Mouse (Mus musculus) v-Abl transformed pro-B cells (cell line): ENCODE results near the gene Syn2.

Experiments
- in situ Hi-C, 2 experiments: fragments of 400-800 bp; cut with MboI; formaldehyde crosslinking; loops; one replicate each; pipeline ENCODE4 v1.15.1; 2025; ENCODE audit not compliant: unreplicated experiment in 2 of 2

Gene Syn2

DNA sequence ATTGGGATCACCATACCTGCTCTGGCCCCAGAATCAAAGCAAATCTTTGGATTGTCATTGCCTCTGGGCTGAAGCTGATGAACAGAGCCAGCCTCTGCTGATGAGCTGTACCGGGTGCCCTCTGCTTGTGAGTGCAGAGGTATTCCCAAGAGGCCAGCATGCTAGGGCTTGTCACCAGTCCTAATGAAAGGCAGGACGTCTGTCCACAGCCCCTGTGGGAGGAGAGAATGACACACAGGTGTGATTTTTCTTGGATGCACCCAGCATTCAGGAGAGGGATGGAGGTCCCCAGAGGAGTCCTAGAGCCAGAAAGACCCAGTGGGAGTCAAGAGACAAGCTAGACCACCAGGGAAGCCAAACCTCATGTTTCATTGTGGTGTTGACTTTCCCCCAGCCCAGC is 144.9 kb downstream of the Syn2 start:
- in situ Hi-C loops = no loop called here

DNA sequence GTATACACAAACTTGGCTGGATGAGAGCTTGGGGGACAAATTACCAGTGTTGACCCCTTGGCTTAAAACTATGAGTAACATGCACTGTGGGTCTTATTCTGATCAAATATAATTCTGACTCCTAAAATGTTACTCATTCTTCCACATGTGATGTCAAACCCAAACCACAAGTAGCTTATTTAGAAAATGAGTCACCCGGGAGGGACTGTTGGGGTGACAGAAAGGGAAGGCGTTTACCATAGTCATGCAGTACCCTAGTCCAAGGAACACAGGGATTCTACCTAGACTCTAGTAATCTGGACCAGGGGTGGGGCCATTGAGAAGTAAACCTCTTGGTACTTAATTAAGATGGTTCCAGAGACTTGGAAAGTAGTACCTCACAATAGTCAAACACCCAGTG is 149.5 kb downstream of the Syn2 start:
- in situ Hi-C loops = no loop called here

DNA sequence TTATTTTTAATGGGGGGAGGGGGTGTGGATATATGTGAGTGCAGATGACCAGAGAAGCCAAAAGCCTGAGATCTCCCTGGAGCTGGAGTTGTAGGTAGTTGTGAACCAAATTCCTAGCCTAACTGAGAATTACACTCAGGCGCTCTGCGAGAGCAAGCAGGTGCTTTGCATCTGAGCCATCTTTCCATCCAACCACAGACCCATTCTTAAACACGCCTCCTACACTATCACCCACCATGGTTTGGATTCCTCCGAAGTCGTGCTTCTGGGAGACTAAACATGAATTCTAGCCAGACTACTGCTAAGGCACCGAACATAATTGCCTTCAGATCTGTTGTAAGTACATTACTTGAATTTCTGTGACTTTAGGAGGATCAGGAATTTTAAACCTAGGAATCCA is 151.7 kb downstream of the Syn2 start:
- in situ Hi-C loops = no loop called here

DNA sequence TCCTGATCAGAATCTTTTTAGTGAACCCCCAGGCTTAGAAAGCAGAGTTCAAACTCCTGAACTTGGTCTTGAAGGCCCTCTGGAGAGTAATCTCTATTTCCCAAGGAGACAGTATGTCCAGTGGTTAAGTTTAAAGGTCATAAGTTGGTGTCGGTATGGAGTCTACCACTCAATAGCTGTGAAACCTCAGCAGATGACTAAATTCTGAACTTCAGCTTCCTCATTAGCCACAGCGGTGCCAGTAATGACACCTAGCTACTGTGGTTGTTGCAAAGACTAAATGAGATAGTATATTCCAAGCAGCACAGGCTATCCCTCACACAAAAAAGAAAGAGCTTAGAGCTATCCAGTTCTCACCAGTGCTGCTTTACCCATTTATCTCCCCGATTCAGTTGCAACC is 153.5 kb downstream of the Syn2 start:
- in situ Hi-C loops = no loop called here

DNA sequence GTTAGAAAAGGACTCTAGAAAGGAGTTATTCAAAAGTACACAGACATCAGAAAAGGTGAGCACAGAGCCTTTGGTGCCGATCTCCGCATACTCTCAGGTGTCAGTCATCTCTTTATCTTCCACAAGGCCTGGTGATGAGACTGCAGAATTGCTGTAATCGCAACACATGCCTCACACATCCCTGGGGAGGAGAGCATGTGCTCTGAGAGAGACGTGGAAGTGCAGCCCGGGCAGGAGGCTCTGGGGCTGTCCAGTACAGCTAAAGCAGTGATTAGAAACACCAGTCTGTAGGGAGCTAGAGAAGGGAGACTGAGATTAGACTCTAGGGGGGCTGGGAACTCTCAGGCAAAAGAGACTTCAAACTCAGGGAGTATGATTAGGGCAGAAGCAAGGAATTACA is 155.9 kb downstream of the Syn2 start:
- in situ Hi-C loops = no loop called here

DNA sequence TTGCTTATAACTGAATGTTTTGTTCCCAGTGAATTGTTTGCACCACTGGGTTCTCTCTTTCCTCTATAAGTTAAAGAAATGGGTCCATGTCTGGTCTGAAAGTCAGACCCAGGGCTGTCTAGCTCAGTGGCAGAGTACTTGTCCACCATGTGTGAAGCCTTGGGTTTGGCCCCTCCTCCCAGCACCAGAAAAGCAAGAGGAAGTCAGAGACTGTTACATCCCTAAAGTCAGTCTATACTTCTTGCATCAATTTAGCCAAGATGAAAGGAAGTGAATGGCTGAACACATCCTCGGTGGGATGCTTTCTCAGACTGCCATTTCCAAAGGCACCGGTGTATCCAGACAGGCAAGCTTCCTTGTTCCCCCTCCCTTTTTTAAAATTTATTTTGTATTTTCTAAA is 156.4 kb downstream of the Syn2 start:
- in situ Hi-C loops = no loop called here

DNA sequence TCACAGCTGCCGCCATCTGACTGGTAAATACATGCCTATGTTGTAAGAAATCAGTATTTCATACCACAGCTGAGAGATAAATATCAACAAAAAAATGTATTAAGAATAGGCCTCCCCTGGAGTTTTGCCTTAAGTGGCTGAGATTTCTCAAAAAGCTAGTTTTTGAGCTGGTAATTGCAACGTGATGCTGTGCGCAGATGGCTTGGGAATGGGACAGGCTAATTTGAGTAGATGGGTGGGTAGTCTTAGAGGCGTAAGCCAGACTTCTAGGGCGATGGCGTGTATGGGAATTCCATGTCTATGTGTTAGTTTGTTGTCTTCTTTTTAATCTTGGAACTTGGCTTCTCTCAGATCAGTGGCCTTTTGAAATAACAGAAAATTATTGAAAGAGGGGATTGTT is 157.1 kb downstream of the Syn2 start:
- in situ Hi-C loops = no loop called here

DNA sequence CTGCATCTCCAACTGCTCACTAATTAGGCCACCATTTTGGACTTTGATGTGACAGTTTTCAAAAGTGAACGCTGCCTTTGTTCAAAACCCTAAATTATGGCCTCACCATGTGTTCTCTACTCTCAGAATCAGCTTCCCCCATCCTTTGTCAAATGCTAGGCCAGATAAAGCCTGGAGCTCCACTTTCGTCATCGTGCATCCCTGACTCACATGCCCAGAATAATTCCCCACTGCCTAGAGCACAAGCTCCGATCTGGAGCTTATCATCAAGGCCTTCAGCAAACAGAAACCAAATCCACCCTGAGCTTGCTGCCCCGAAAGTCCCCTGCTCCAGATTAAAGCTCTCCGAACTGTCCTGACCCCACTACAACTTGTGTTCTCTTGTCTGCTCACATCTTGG is 157.9 kb downstream of the Syn2 start:
- in situ Hi-C loops = no loop called here

DNA sequence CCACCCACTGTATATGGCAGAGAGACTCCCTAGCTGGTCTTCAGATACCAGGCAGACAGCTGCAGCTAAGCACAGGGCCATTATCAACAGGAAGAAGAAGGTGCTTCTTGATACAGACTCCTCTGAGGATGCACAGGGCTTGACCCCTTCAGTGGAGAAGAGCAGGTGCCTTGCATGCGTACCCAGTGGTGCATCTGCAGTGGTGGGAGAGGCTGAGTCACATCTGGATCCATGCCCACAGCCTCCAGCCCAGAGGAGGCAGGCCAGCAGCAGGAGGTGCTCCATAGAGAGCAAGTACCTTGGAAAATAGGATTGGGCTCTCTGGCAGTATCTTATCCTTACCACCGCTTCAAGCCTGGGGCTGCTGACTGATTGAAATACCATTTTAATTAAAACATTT is 159.2 kb downstream of the Syn2 start:
- in situ Hi-C loops = no loop called here

DNA sequence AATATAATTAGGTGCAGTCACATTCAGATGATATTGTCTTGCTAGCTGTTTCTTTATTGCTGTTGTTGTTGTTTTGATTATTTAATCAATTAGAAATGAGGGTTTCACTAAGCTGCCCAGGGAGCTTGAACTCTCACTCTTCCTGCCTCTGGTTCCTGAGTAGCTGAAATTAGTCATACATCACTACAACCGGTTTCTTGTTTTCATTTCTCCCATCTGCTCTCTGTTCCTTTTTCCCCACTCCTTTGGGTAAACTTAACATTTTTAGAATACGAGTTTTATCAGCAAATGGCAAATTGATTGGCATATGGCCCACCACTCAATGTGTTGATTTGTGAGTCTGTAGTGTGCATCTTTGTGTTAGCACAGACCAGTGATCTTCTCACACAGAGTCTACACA is 172.4 kb downstream of the Syn2 start:
- in situ Hi-C loops = no loop called here

DNA sequence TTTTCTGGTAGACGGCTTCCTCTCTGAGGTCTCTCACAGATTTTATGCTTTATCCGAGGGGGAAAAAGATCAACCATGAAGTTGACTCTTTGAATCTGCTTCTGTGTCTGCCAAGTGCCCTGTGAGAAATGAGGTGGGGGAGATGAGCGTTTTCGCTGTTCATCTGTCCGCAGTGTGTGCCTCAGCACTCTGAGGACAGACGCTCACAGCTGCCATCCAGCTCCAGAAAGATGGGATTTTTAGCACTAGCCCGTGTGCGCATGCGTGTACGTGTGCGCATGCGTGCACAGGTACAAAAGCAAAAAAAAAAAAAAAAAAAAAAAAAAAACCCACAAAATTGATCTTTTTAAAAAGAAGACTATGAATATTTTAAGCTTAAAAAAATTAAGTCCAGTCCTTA is 178.1 kb downstream of the Syn2 start:
- in situ Hi-C loops = no loop called here

DNA sequence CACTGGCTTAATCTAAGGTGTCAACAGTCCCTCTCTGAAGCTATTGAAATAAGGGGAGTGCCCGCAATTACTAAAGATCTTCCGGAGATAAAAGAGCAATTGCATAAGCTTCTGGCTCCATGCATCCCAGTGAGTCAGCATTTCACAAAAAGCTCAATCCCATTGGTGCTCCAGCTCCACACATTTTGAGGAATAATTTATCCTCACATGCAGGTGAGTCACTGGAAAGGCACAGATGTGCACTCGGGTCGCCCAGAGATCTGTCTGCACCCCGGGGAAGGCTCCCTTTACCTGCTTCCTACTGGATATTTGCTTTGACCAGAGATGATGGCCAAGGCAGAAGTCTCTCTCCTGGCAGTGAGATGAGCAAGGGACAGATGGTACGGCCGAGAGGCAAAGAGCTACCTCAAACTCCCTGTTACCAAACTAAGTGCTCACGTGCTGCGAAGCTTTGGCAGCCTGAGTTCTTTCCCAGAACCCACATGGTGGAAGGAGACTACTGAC is 178.6 kb downstream of the Syn2 start:
- in situ Hi-C loops = no loop called here

DNA sequence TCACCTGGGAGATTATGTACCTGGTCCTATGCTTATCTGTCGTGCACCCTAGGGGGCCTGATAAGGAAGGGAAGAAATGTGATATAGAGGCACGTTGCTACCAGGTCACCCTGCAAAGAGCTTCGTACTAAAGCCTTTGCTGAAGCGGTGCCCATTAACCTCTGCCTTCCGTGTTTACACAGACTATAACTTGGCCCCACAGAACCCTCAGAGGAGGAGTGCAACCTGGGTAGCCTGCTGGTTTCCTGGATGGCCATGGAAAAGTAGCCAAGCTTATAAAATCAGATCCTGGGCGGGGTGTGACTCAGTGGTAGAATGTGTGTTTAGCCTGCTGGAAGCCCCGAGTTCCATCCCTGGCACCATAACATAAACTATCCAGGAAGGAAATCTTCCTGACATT is 179.2 kb downstream of the Syn2 start:
- in situ Hi-C loops = no loop called here

DNA sequence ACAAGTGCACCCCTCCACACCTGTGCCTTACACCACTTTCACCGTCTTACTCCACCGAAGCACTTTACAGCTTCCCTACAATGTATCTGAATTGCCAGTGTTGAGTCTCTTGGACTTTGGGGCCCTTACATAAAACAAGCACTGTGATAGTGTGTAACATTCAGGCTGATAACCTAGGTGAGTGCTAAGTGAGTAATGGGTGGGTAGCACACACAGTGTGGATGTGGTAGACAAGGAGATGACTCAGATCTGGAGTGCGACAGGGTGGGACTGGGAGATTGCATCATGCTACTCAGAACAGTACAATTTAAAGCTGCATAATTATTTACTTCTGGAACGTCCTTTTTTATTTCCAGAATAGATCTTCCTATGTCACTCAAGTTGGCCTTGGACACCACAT is 181.1 kb downstream of the Syn2 start:
- in situ Hi-C loops = no loop called here

DNA sequence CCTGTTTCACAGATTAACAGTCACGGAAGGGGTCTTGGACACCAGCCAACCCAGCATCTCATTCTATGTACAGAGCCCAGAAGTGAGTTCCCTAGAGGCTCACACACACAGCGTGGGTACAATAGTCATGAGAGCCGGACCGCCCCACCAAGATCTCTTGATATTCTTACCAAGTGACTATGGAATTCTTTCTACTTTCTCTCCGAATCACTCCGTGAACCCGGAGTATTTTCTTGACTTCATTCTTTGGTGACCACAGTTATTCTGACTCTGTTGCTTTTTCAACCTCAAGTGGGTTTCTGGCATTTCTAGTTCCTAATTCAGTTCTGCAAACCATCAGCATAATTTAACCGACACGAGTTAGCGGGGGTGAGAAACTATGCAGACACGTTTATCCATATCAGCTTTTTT is 182.1 kb downstream of the Syn2 start:
- in situ Hi-C loops = no loop called here

DNA sequence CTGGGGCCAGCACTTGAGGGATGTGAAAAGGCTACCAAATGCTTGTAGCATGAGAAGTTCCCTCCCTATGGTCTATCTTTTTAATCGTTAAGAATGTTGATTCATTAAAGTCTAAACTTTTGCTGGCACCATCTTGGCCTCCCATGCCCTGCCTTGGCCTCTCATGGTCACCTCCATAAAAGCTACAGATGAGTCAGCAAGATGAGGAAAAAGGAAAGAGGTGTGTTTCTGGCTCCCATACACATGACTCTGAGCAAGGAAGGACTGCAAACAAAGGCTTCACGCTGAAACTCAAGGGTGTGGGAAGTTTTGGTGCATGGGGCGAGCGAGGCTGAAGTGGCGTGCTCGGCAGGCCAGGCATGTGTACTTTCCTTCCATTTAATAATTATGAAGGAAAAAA is 184.1 kb downstream of the Syn2 start:
- in situ Hi-C loops = no loop called here

DNA sequence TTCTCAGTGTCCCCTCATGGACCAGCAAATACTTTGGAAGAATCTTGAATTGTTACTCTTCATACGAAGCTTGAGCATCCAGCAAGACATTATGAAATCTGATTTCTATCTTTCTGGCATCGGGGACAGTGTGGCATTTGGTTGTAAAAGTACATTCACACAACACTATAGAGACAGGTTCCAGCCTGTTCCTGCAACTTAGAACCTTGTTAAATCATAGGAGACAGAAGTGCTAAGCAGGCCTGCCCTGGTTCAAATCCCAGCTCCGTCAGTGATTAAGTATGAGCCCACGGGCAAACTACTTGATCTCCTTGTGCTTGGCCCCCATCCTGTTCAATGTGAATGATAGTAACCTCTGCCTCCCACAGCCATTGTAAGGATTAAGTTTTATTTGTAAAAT is 185.0 kb downstream of the Syn2 start:
- in situ Hi-C loops = no loop called here

DNA sequence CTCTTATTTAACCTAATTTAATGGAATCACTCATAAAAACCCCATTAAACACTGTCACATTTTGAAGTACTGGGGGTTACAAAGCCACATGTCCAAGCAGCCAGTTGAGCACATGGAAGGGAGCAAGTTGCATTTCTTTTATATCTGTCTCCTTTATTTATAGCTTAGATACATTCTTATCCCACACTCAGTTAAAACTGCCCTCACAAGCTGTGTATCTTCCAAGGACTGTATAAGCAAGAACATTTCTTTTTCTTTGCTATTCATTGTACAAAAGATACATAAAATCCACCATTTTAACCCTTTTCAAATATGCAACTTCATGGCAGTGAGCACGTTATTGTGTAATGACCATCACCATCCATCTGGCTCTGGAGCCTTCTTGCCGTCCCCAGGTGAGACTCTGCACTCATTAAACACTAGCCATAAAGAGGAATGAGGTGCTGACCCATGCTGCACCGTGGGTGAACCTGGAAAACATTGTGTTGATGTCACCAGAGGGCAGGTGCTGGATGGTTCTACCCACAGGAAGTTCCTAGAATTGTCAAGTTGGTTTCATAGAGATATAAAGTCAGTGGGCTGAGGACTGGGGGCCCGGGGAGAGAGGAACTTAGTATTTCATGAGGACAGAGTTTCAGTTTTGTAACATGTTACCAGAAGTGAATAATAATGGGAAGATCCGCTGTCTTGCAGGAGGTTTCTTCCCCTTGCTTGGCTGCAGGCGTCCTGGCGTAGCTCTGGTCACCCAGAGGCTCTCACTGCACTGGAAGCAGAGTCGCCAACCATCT is 186.4 kb downstream of the Syn2 start:
- in situ Hi-C loops = no loop called here

DNA sequence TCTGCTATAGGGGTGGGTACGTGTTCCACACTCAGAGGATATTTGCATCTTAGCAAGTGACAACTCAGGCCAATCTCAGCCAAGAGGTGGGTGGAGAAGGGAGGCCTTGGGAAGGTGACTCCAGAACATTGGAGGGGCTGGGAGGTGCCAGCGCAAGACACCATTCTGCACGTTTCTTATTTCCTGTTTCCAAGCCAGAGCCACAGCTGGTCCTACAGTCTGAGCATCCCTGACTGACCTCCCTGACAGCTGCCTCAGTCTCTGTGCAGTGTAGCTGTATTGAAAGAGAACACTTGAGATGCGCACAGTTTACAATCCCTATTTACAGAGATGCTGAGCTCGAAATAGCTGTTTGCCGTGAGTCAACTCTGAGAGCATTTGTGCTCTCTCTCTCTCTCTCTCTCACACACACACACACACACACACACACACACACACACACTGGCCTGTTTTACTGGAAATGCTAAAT is 187.2 kb downstream of the Syn2 start:
- in situ Hi-C loops = no loop called here

DNA sequence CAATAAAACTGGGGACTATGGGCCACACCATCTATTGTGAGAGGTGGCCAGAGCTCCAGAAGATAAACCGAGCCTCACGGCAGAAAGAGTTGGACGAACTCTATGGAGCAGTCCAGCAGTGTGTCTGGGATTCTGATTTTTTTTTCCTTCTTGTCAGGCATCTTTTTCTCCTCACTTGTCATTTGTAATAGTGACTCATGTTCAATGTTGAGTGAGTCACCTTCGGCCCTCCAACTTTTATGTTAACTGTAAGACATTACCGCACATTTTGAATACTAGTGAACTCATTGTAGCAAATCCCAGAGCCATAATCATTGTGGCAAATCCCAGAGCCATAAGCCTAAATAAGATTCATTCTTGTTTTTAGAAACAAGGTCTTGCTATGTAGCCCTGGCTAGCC is 188.3 kb downstream of the Syn2 start:
- in situ Hi-C loops = no loop called here

DNA sequence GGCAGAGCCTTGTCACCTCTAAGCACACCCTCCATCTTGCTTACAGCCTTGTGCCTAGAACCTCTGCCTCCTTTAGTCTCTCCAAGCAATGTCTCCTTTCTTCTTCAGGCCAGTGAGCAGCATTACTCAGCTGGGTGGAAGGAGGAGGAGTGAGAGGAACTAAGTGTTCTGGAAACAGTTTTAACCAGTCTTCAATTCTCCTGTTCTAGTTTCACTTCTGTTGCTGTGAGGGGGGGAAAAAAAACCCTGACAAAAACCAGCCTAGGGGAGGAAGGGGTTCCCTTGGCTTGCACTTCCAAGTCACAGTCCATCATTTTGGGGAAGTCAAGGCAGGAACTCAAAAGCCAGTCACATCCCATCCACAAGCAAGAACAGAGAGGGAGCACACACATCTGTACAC is 196.3 kb downstream of the Syn2 start:
- in situ Hi-C loops = no loop called here
